Mouse (Mus musculus) cerebellum, adult 2 months (tissue): ENCODE results near the gene Snx10.

Experiments
- CTCF ChIP-seq: fragments of 200-500 bp; IDR thresholded peaks from 2 replicates; pipeline ENCODE4 v1.5.1; 2011; ENCODE audit warnings: low read depth, mild to moderate bottlenecking, control low read depth, low read length, moderate library complexity, borderline replicate concordance; ENCODE audit not compliant: insufficient read depth
- POLR2A ChIP-seq: fragments of 200-500 bp; IDR thresholded peaks from 2 replicates; pipeline ENCODE4 v1.6.1; 2011; ENCODE audit warnings: low read length, control low read depth, borderline replicate concordance; ENCODE audit not compliant: insufficient read depth

- no peak for TF ChIP-seq CTCF
- TF ChIP-seq POLR2A: no peak
These were observed at the start of gene Snx10 for GRCm38 (mm10) chr6:51523807-51524320.
